Mouse (Mus musculus) heart, embryonic 12.5 days (tissue): ENCODE data around the gene Npas3. TPM values are rescaled to one million over a fixed set of nuclear protein-coding genes. Genes with fewer than 3 reads are reported as not detected.

ENCODE experiments used
- ATAC-seq: fragments of 200-750 bp; cut with Nextera tagmentation; 2 replicates; pipeline ENCODE4 v1.8.0; 2017; ENCODE audit warnings: moderate TSS enrichment, moderate library complexity; ENCODE audit not compliant: insufficient number of reproducible peaks, low FRiP score
- H3K27ac ChIP-seq: fragments of 300-500 bp; sonication (generic); 2 replicates; pipeline ENCODE4 v1.5.1; 2016; ENCODE audit warnings: mild to moderate bottlenecking, moderate library complexity; ENCODE audit not compliant: poor library complexity, severe bottlenecking
- H3K27me3 ChIP-seq: fragments of 300-500 bp; sonication (generic); replicated peaks from 2 replicates; pipeline ENCODE4 v1.6.1; 2016; ENCODE audit warnings: mild to moderate bottlenecking, moderate library complexity
- H3K36me3 ChIP-seq: fragments of 300-500 bp; sonication (generic); 2 replicates; pipeline ENCODE4 v1.6.1; 2016; ENCODE audit warnings: mild to moderate bottlenecking, moderate library complexity
- H3K4me1 ChIP-seq: fragments of 300-500 bp; sonication (generic); replicated peaks from 2 replicates; pipeline ENCODE4 v1.6.1; 2016; ENCODE audit warnings: mild to moderate bottlenecking
- H3K4me2 ChIP-seq: fragments of 300-500 bp; sonication (generic); 2 replicates; pipeline ENCODE4 v1.6.1; 2016; ENCODE audit warnings: mild to moderate bottlenecking, moderate library complexity
- H3K4me3 ChIP-seq: fragments of 300-500 bp; sonication (generic); 2 replicates; pipeline ENCODE4 v1.5.1; 2016; ENCODE audit warnings: mild to moderate bottlenecking
- H3K9ac ChIP-seq: fragments of 300-500 bp; sonication (generic); 2 replicates; pipeline ENCODE4 v1.6.1; 2016; ENCODE audit warnings: mild to moderate bottlenecking, moderate library complexity
- H3K9me3 ChIP-seq: fragments of 300-500 bp; sonication (generic); replicated peaks from 2 replicates; pipeline ENCODE4 v1.6.1; 2016; ENCODE audit warnings: mild to moderate bottlenecking, moderate library complexity
- WGBS: fragments of 180-500 bp; shearing (Covaris S2); methylation state at CpG from one replicate; pipeline ENCODE4 v1.1.7; 2016; 5-methylcytosine and 5-hydroxymethylcytosine counted together
- polyA plus RNA-seq: library from polyadenylated mRNA; unstranded; fragments of >200 nt; fragmentation: Nextera tagmentation; extraction: Ambion mirVana; gene quantifications from 2 replicates; pipeline ENCODE4 v1.2.1, GENCODE M21; 2016

Gene Npas3
- polyA plus RNA-seq, 1 experiment from 2014 or later = 1.9 TPM

GRCm38 (mm10) chr12:53995710-53996109 is 747.2 kb downstream of the Npas3 start:
- no peak overlapping the region for H3K9ac ChIP-seq
- H3K4me3 ChIP-seq = no peak overlapping the region
- no peaks in the 10 kb centered on the region for H3K9me3 ChIP-seq
- WGBS = 42% methylated on average over 5 of the region's 5 CpGs
- no peak for ATAC-seq
- no peaks in the 10 kb centered on the region for H3K36me3 ChIP-seq
- no peak overlapping the region for H3K27ac ChIP-seq
- H3K4me2 ChIP-seq = no peak overlapping the region
- no peaks in the 10 kb centered on the region for H3K27me3 ChIP-seq
- peaks cover 16% of the 10 kb centered on the region; the same call in 1 of the 2 replicates for H3K4me1 ChIP-seq

GRCm38 (mm10) chr12:53997141-53997540 is 748.7 kb downstream of the Npas3 start:
- Histone ChIP-seq H3K27me3 (no peaks in the 10 kb centered on the region), H3K4me1 (peaks cover 16% of the 10 kb centered on the region; the same call in 1 of the 2 replicates), H3K4me3 (no peak overlapping the region), H3K9me3 (no peaks in the 10 kb centered on the region), H3K27ac (no peak overlapping the region), H3K9ac (no peak overlapping the region), H3K36me3 (no peaks in the 10 kb centered on the region), H3K4me2 (no peak overlapping the region)
- ATAC-seq = no peak
- WGBS = 53% methylated on average over 3 of the region's 3 CpGs

GRCm38 (mm10) chr12:53999647-54000637 is 751.5 kb downstream of the Npas3 start:
- Histone ChIP-seq H3K36me3 (no peaks in the 10 kb centered on the region), H3K9me3 (no peaks in the 10 kb centered on the region), H3K4me3 (no peak overlapping the region), H3K4me1 (peaks cover 23% of the 10 kb centered on the region; the same call in 1 of the 2 replicates), H3K9ac (no peak overlapping the region), H3K4me2 (no peak overlapping the region), H3K27me3 (no peaks in the 10 kb centered on the region), H3K27ac (no peak overlapping the region)
- 55% methylated on average over 15 of the region's 15 CpGs for WGBS
- ATAC-seq = no peak

GRCm38 (mm10) chr12:54002496-54002895 is 754.0 kb downstream of the Npas3 start:
- Histone ChIP-seq H3K27ac (no peak overlapping the region), H3K9ac (no peak overlapping the region), H3K9me3 (no peaks in the 10 kb centered on the region), H3K36me3 (no peaks in the 10 kb centered on the region), H3K27me3 (no peaks in the 10 kb centered on the region), H3K4me1 (peaks cover 21% of the 10 kb centered on the region), H3K4me2 (no peak overlapping the region), H3K4me3 (no peak overlapping the region)
- ATAC-seq = no peak
- 68% methylated on average over 4 of the region's 4 CpGs for WGBS

GRCm38 (mm10) chr12:54004606-54005005 is 756.1 kb downstream of the Npas3 start:
- H3K36me3 ChIP-seq = no peaks in the 10 kb centered on the region
- no peak overlapping the region for H3K27ac ChIP-seq
- peaks cover 20% of the 10 kb centered on the region for H3K4me1 ChIP-seq
- H3K27me3 ChIP-seq = no peaks in the 10 kb centered on the region
- H3K9me3 ChIP-seq = no peaks in the 10 kb centered on the region
- H3K9ac ChIP-seq = no peak overlapping the region
- no peak for ATAC-seq
- WGBS = 33% methylated on average over 8 of the region's 8 CpGs
- H3K4me3 ChIP-seq = no peak overlapping the region
- no peak overlapping the region for H3K4me2 ChIP-seq

- Histone ChIP-seq H3K4me1 (peaks cover 20% of the 10 kb centered on the region), H3K27me3 (no peaks in the 10 kb centered on the region), H3K9me3 (no peaks in the 10 kb centered on the region), H3K27ac (no peak overlapping the region), H3K4me2 (no peak overlapping the region), H3K36me3 (no peaks in the 10 kb centered on the region), H3K9ac (no peak overlapping the region), H3K4me3 (no peak overlapping the region)
- 41% methylated on average over 4 of the region's 4 CpGs for WGBS
- ATAC-seq = no peak
These were observed 757.1 kb downstream of the Npas3 start for GRCm38 (mm10) chr12:54005546-54005945.

- H3K4me1 ChIP-seq = no peaks in the 10 kb centered on the region
- H3K27me3 ChIP-seq = no peaks in the 10 kb centered on the region
- no peak for ATAC-seq
- no peak overlapping the region for H3K4me3 ChIP-seq
- no peak overlapping the region for H3K4me2 ChIP-seq
- H3K27ac ChIP-seq = no peak overlapping the region
- no peaks in the 10 kb centered on the region for H3K36me3 ChIP-seq
- no peak overlapping the region for H3K9ac ChIP-seq
- H3K9me3 ChIP-seq = no peaks in the 10 kb centered on the region
These were observed 766.8 kb downstream of the Npas3 start for GRCm38 (mm10) chr12:54015304-54015703.

GRCm38 (mm10) chr12:54017949-54018348 is 769.5 kb downstream of the Npas3 start:
- Histone ChIP-seq H3K4me1 (0 out of 2 replicates have a peak, but pooled peaks cover 3% of the 10 kb centered on the region), H3K9ac (no peak overlapping the region), H3K36me3 (no peaks in the 10 kb centered on the region), H3K9me3 (no peaks in the 10 kb centered on the region), H3K27ac (no peak overlapping the region), H3K4me3 (no peak overlapping the region), H3K4me2 (no peak overlapping the region), H3K27me3 (no peaks in the 10 kb centered on the region)
- no peak for ATAC-seq
- WGBS = 84% methylated on average over 8 of the region's 8 CpGs

GRCm38 (mm10) chr12:54019979-54020378 is 771.5 kb downstream of the Npas3 start:
- no peak for ATAC-seq
- Histone ChIP-seq H3K9ac (no peak overlapping the region), H3K9me3 (no peaks in the 10 kb centered on the region), H3K27me3 (no peaks in the 10 kb centered on the region), H3K4me2 (no peak overlapping the region), H3K4me1 (0 out of 2 replicates have a peak, but pooled peaks cover 3% of the 10 kb centered on the region), H3K36me3 (no peaks in the 10 kb centered on the region), H3K4me3 (no peak overlapping the region), H3K27ac (no peak overlapping the region)
- 91% methylated on average over 8 of the region's 8 CpGs for WGBS

GRCm38 (mm10) chr12:54034666-54035346 is 786.3 kb downstream of the Npas3 start:
- peaks cover 15% of the 10 kb centered on the region for H3K4me1 ChIP-seq
- 0 out of 2 replicates have a peak, but pooled peaks have one; percentile 42 for ATAC-seq
- no peak overlapping the region for H3K27ac ChIP-seq
- no peak overlapping the region for H3K4me2 ChIP-seq
- no peaks in the 10 kb centered on the region for H3K36me3 ChIP-seq
- H3K9ac ChIP-seq = no peak overlapping the region; the same call in 1 of the 2 replicates
- no peaks in the 10 kb centered on the region for H3K27me3 ChIP-seq
- no peaks in the 10 kb centered on the region for H3K9me3 ChIP-seq
- no peak overlapping the region for H3K4me3 ChIP-seq
- WGBS = 25% methylated on average over 8 of the region's 8 CpGs

GRCm38 (mm10) chr12:54037602-54038001 is 789.1 kb downstream of the Npas3 start:
- peaks cover 15% of the 10 kb centered on the region for H3K4me1 ChIP-seq
- H3K4me2 ChIP-seq = no peak overlapping the region
- H3K9ac ChIP-seq = no peak overlapping the region
- ATAC-seq = no peak
- H3K27me3 ChIP-seq = no peaks in the 10 kb centered on the region
- WGBS = 95% methylated on average over 3 of the region's 3 CpGs
- no peaks in the 10 kb centered on the region for H3K36me3 ChIP-seq
- H3K27ac ChIP-seq = no peak overlapping the region
- no peak overlapping the region for H3K4me3 ChIP-seq
- H3K9me3 ChIP-seq = no peaks in the 10 kb centered on the region
